21 mouse cellular contexts compared by ENCODE assay signal in the genomic region with DNA sequence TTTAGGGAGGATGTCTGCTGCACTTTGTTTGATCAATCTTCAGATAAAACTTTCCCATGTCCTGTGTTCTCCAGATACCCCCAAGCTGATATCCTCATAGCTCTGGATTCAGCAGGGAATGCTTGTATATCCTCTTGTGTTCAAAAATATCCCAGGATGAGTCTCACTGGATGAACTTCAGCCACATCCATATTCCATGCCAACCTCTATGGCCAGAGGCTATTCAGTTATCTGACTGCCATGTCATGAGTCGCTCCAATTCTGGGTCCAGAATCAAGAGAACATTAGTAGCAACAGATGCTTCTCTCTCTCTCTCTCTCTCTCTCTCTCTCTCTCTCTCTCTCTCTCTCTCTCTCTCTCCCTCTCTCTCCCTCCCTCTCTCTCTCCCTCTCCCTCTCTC. TPM values are rescaled to one million over a fixed set of nuclear protein-coding genes. Genes with fewer than 3 reads are reported as not detected.
DNase-seq lines count a peak whose midpoint lies in the region; ATAC-seq lines count a peak whose summit lies in the region.
"Had no signal": no experiment of that assay in that cellular context is flagged by ENCODE, and none has a peak within 500 bp of the region (broad histone marks: within the 10 kb centered on the region; RNA-seq: fewer than 3 reads in every experiment).

No protein-coding gene starts in this region.

- no peak overlapping the region for H3K4me3 ChIP-seq in midbrain, embryonic 11.5 days (ENCODE audit: low read depth, low read length)
- no peak overlapping the region for H3K4me3 ChIP-seq in midbrain, embryonic 14.5 days (replicated peaks; ENCODE audit: low read depth, low read length)
- H3K4me3 ChIP-seq in kidney, embryonic 15.5 days (replicated peaks), result no peak overlapping the region
- H3K4me3 ChIP-seq: embryonic facial prominence, embryonic 10.5 days; embryonic facial prominence, embryonic 12.5 days; forebrain, embryonic 13.5 days; forebrain, embryonic 15.5 days had no signal

- no peak overlapping the region for H3K4me2 ChIP-seq in midbrain, embryonic 11.5 days
- H3K4me2 ChIP-seq in midbrain, embryonic 14.5 days (ENCODE audit: low read length), result no peak overlapping the region
- no peak overlapping the region for H3K4me2 ChIP-seq in kidney, embryonic 15.5 days
- H3K4me2 ChIP-seq: embryonic facial prominence, embryonic 12.5 days; forebrain, embryonic 13.5 days; forebrain, embryonic 15.5 days had no signal

- peak; percentile 76 for DNase-seq in midbrain, embryonic 11.5 days (ENCODE audit: low spot score, missing footprints)
- no peak for DNase-seq in midbrain, embryonic 14.5 days
- peak; percentile 78 for DNase-seq in 3T3-L1 (ENCODE audit: low read depth, low spot score)
- no peak for DNase-seq in kidney, postnatal 4 days
- DNase-seq: adrenal gland, adult 8-10 months; adrenal gland, postnatal 14 days; adrenal gland, postnatal 36 days; cerebellum, adult 11-12 months; cerebellum, adult 2 months; cerebellum, adult 9-10 months; cerebellum, postnatal 10 days; cerebellum, postnatal 25 days; forebrain, postnatal 0 days had no signal

- no peak for ATAC-seq in midbrain, embryonic 11.5 days (ENCODE audit: low FRiP score)
- ATAC-seq in midbrain, embryonic 14.5 days (ENCODE audit: low FRiP score, low TSS enrichment), result no peak
- no peak for ATAC-seq in kidney, embryonic 15.5 days (replicated peaks; ENCODE audit: low FRiP score)
- ATAC-seq: activated CD4-positive, CD25-positive, alpha-beta regulatory T cell, adult 4 months; forebrain, embryonic 13.5 days; forebrain, embryonic 15.5 days; forebrain, postnatal 0 days; Patski had no signal

- H3K36me3 ChIP-seq in midbrain, embryonic 11.5 days (ENCODE audit: control insufficient read depth, insufficient read depth, low read length), result no peaks in the 10 kb centered on the region
- H3K36me3 ChIP-seq in midbrain, embryonic 14.5 days (ENCODE audit: control insufficient read depth, insufficient read depth, low read length), result no peaks in the 10 kb centered on the region
- H3K36me3 ChIP-seq in kidney, embryonic 15.5 days, result no peaks in the 10 kb centered on the region
- H3K36me3 ChIP-seq: embryonic facial prominence, embryonic 10.5 days; embryonic facial prominence, embryonic 12.5 days; forebrain, embryonic 15.5 days had no signal

- no peaks in the 10 kb centered on the region for H3K4me1 ChIP-seq in midbrain, embryonic 11.5 days (ENCODE audit: control insufficient read depth, insufficient read depth, low read length)
- no peaks in the 10 kb centered on the region for H3K4me1 ChIP-seq in midbrain, embryonic 14.5 days (ENCODE audit: control insufficient read depth, insufficient read depth, low read length)
- H3K4me1 ChIP-seq in kidney, embryonic 15.5 days, result no peaks in the 10 kb centered on the region
- H3K4me1 ChIP-seq: forebrain, embryonic 13.5 days; forebrain, embryonic 15.5 days had no signal

- WGBS in midbrain, embryonic 11.5 days, result 75% methylated on average over 1 of the region's 1 CpGs
- 97% methylated on average over 1 of the region's 1 CpGs for WGBS in midbrain, embryonic 14.5 days
- 72% methylated on average over 1 of the region's 1 CpGs for WGBS in kidney, embryonic 15.5 days

- no peak overlapping the region for H3K9ac ChIP-seq in midbrain, embryonic 11.5 days (ENCODE audit: low read length)
- H3K9ac ChIP-seq in midbrain, embryonic 14.5 days (replicated peaks; ENCODE audit: low read length), result no peak overlapping the region
- no peak overlapping the region for H3K9ac ChIP-seq in kidney, embryonic 15.5 days
- H3K9ac ChIP-seq: embryonic facial prominence, embryonic 12.5 days; forebrain, embryonic 13.5 days; forebrain, embryonic 15.5 days; forebrain, postnatal 0 days had no signal

- no peaks in the 10 kb centered on the region for H3K9me3 ChIP-seq in midbrain, embryonic 11.5 days (ENCODE audit: control insufficient read depth, low read length)
- H3K9me3 ChIP-seq in midbrain, embryonic 14.5 days (ENCODE audit: control insufficient read depth, low read length), result no peaks in the 10 kb centered on the region
- H3K9me3 ChIP-seq in kidney, embryonic 15.5 days (replicated peaks), result no peaks in the 10 kb centered on the region
- H3K9me3 ChIP-seq: embryonic facial prominence, embryonic 10.5 days; embryonic facial prominence, embryonic 12.5 days; forebrain, embryonic 13.5 days; forebrain, embryonic 15.5 days had no signal

- H3K27me3 ChIP-seq in midbrain, embryonic 11.5 days (ENCODE audit: control insufficient read depth, insufficient read depth, low read length), result no peaks in the 10 kb centered on the region
- H3K27me3 ChIP-seq in midbrain, embryonic 14.5 days (ENCODE audit: control insufficient read depth, insufficient read depth, low read length), result no peaks in the 10 kb centered on the region
- 0 out of 2 replicates have a peak, but pooled peaks cover 4% of the 10 kb centered on the region for H3K27me3 ChIP-seq in kidney, embryonic 15.5 days
- H3K27me3 ChIP-seq: embryonic facial prominence, embryonic 12.5 days; forebrain, embryonic 13.5 days; forebrain, embryonic 15.5 days; Patski had no signal

- no peak overlapping the region for H3K27ac ChIP-seq in midbrain, embryonic 11.5 days (ENCODE audit: low read depth, low read length)
- H3K27ac ChIP-seq in midbrain, embryonic 14.5 days (replicated peaks; ENCODE audit: low read depth, low read length), result no peak overlapping the region
- H3K27ac ChIP-seq in kidney, embryonic 15.5 days, result no peak overlapping the region
- H3K27ac ChIP-seq: embryonic facial prominence, embryonic 10.5 days; embryonic facial prominence, embryonic 12.5 days; forebrain, embryonic 13.5 days; forebrain, embryonic 15.5 days had no signal

RNA-seq across cellular contexts. Expression of a gene that starts 49.6 kb away (rescaled TPM):
- 11.1 and 11.4 TPM in 2 replicates for polyA plus RNA-seq in midbrain, embryonic 11.5 days (2014; fragmentation: Nextera tagmentation; extraction: Ambion mirVana)
- 3.5 and 4.7 TPM in 2 replicates for polyA plus RNA-seq in midbrain, embryonic 14.5 days (2014; fragmentation: Nextera tagmentation; extraction: Ambion mirVana)
- 13.6 and 14.9 TPM in 2 replicates for polyA plus RNA-seq in kidney, embryonic 15.5 days (2015; fragmentation: Nextera tagmentation; extraction: Ambion mirVana)
- polyA plus RNA-seq: activated CD4-positive, CD25-positive, alpha-beta regulatory T cell, adult 4 months; C2C12 had no signal

Comparison
In these comparisons a context has a peak if more than half of its experiments do, and no peak if none do; other contexts are left out.
1. DNase-seq: peak in midbrain, embryonic 11.5 days (single experiment) and 3T3-L1 (single experiment); none in midbrain, embryonic 14.5 days (single experiment) and kidney, postnatal 4 days (0 of 2).